Mouse (Mus musculus): ENCODE results near the gene Thsd4.

DNA sequence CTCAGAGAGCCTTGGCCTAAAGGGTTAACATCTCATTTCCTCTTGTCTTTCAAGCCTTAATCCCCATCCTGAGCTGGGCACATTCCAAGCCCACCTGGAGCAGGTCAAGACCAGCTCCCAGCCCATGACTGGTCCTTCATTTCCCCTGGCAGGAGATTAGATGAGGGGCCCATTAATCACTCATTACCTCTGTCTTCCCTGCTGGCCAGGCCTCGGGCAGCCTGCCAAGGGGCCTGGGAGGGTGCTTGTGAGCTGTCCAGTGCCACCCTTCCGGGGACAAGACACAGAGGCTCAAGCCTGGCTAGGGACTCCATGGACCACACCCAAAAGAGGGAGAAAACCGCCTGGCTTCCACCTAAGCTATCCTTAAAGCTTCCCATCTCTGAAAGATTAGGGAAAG, 3.6 kb downstream of the Thsd4 start:
- TF ChIP-seq POLR2A (IDR thresholded peaks at IDR 0.05; ENCODE audit: low read depth, low read length) (no peak), CTCF (IDR thresholded peaks at IDR 0.05; ENCODE audit: extremely low read depth, insufficient read length, insufficient replicate concordance, low read depth, low read length) (no peak)

Measured in small intestine, adult 2 months (tissue).